Mouse (Mus musculus): ENCODE measurements around the gene G430095P16Rik. TPM values are rescaled to one million over a fixed set of nuclear protein-coding genes. Genes with fewer than 3 reads are reported as not detected.

The G430095P16Rik gene
- polyA plus RNA-seq, 1 experiment from 2014 or later: 0.89 TPM

GRCm38 (mm10) chr8:84707267-84707883 is 15.4 kb upstream of the G430095P16Rik start:
- peak overlapping the region; percentile 77 for H3K27ac ChIP-seq (ENCODE audit: low read depth, low read length)
- H3K4me3 ChIP-seq (ENCODE audit: low read length): peak overlapping the region; percentile 5
- 10% methylated on average over 21 of the region's 22 CpGs for WGBS
- peaks cover 17% of the 10 kb centered on the region for H3K27me3 ChIP-seq (replicated peaks; ENCODE audit: control insufficient read depth, insufficient read depth, low read length)
- no peak for ATAC-seq
- H3K9me3 ChIP-seq (ENCODE audit: control insufficient read depth, low read length): no peaks in the 10 kb centered on the region
- peak overlapping the region; percentile 46 for H3K9ac ChIP-seq (ENCODE audit: low read depth, low read length)
- H3K36me3 ChIP-seq (ENCODE audit: control insufficient read depth, insufficient read depth, low read length): no peaks in the 10 kb centered on the region
- H3K4me1 ChIP-seq (ENCODE audit: control insufficient read depth, insufficient read depth, low read depth, low read length): peaks cover 40% of the 10 kb centered on the region
- peak overlapping the region; percentile 39 for H3K4me2 ChIP-seq (ENCODE audit: low read length)

- ATAC-seq: no peak
- peak overlapping the region; percentile 77 for H3K27ac ChIP-seq (ENCODE audit: low read depth, low read length)
- peaks cover 10% of the 10 kb centered on the region; the same call in 1 of the 2 replicates for H3K27me3 ChIP-seq (replicated peaks; ENCODE audit: control insufficient read depth, insufficient read depth, low read length)
- peaks cover 41% of the 10 kb centered on the region for H3K4me1 ChIP-seq (ENCODE audit: control insufficient read depth, insufficient read depth, low read depth, low read length)
- no peaks in the 10 kb centered on the region for H3K9me3 ChIP-seq (ENCODE audit: control insufficient read depth, low read length)
- no peaks in the 10 kb centered on the region for H3K36me3 ChIP-seq (ENCODE audit: control insufficient read depth, insufficient read depth, low read length)
- H3K9ac ChIP-seq (ENCODE audit: low read depth, low read length): peak overlapping the region; percentile 17; the same call in 1 of the 2 replicates
- WGBS: 6% methylated on average over 15 of the region's 15 CpGs
- H3K4me2 ChIP-seq (ENCODE audit: low read length): peak overlapping the region; percentile 5; the same call in 1 of the 2 replicates
- H3K4me3 ChIP-seq (ENCODE audit: low read length): no peak overlapping the region
These were observed 14.7 kb upstream of the G430095P16Rik start for GRCm38 (mm10) chr8:84708071-84708541.

- no peak overlapping the region for H3K4me3 ChIP-seq (ENCODE audit: low read length)
- H3K36me3 ChIP-seq (ENCODE audit: control insufficient read depth, insufficient read depth, low read length): no peaks in the 10 kb centered on the region
- peak; percentile 79 for ATAC-seq
- H3K27me3 ChIP-seq (replicated peaks; ENCODE audit: control insufficient read depth, insufficient read depth, low read length): peaks cover 4% of the 10 kb centered on the region; the same call in 1 of the 2 replicates
- peak overlapping the region; percentile 77 for H3K27ac ChIP-seq (ENCODE audit: low read depth, low read length)
- H3K9ac ChIP-seq (ENCODE audit: low read depth, low read length): 0 out of 2 replicates have a peak overlapping the region, but pooled peaks have one; percentile 23
- no peaks in the 10 kb centered on the region for H3K9me3 ChIP-seq (ENCODE audit: control insufficient read depth, low read length)
- 0 out of 2 replicates have a peak overlapping the region, but pooled peaks have one; percentile 2 for H3K4me2 ChIP-seq (ENCODE audit: low read length)
- peaks cover 45% of the 10 kb centered on the region for H3K4me1 ChIP-seq (ENCODE audit: control insufficient read depth, insufficient read depth, low read depth, low read length)
- 6% methylated on average over 12 of the region's 12 CpGs for WGBS
These were observed 13.9 kb upstream of the G430095P16Rik start for GRCm38 (mm10) chr8:84708774-84709475.

- H3K4me1 ChIP-seq (ENCODE audit: control insufficient read depth, insufficient read depth, low read depth, low read length): peaks cover 49% of the 10 kb centered on the region
- peaks cover 4% of the 10 kb centered on the region; the same call in 1 of the 2 replicates for H3K27me3 ChIP-seq (replicated peaks; ENCODE audit: control insufficient read depth, insufficient read depth, low read length)
- peak overlapping the region; percentile 77 for H3K27ac ChIP-seq (ENCODE audit: low read depth, low read length)
- ATAC-seq: no peak
- H3K4me3 ChIP-seq (ENCODE audit: low read length): no peak overlapping the region
- no peaks in the 10 kb centered on the region for H3K9me3 ChIP-seq (ENCODE audit: control insufficient read depth, low read length)
- no peaks in the 10 kb centered on the region for H3K36me3 ChIP-seq (ENCODE audit: control insufficient read depth, insufficient read depth, low read length)
- H3K9ac ChIP-seq (ENCODE audit: low read depth, low read length): no peak overlapping the region
- 86% methylated on average over 1 of the region's 1 CpGs for WGBS
- no peak overlapping the region for H3K4me2 ChIP-seq (ENCODE audit: low read length)
These were observed 12.9 kb upstream of the G430095P16Rik start for GRCm38 (mm10) chr8:84709931-84710330.

- no peak overlapping the region for H3K4me2 ChIP-seq (ENCODE audit: low read length)
- H3K9me3 ChIP-seq (ENCODE audit: control insufficient read depth, low read length): no peaks in the 10 kb centered on the region
- H3K9ac ChIP-seq (ENCODE audit: low read depth, low read length): no peak overlapping the region
- H3K36me3 ChIP-seq (ENCODE audit: control insufficient read depth, insufficient read depth, low read length): no peaks in the 10 kb centered on the region
- WGBS: 42% methylated on average over 3 of the region's 3 CpGs
- peak overlapping the region; percentile 73 for H3K27ac ChIP-seq (ENCODE audit: low read depth, low read length)
- peaks cover 50% of the 10 kb centered on the region for H3K4me1 ChIP-seq (ENCODE audit: control insufficient read depth, insufficient read depth, low read depth, low read length)
- peaks cover 4% of the 10 kb centered on the region; the same call in 1 of the 2 replicates for H3K27me3 ChIP-seq (replicated peaks; ENCODE audit: control insufficient read depth, insufficient read depth, low read length)
- H3K4me3 ChIP-seq (ENCODE audit: low read length): no peak overlapping the region
- no peak for ATAC-seq
These were observed 11.5 kb upstream of the G430095P16Rik start for GRCm38 (mm10) chr8:84711312-84711711.

- Histone ChIP-seq H3K27me3 (replicated peaks; ENCODE audit: control insufficient read depth, insufficient read depth, low read length) (peaks cover 7% of the 10 kb centered on the region; the same call in 1 of the 2 replicates), H3K9me3 (ENCODE audit: control insufficient read depth, low read length) (no peaks in the 10 kb centered on the region), H3K4me3 (ENCODE audit: low read length) (no peak overlapping the region), H3K36me3 (ENCODE audit: control insufficient read depth, insufficient read depth, low read length) (no peaks in the 10 kb centered on the region), H3K4me1 (ENCODE audit: control insufficient read depth, insufficient read depth, low read depth, low read length) (peaks cover 46% of the 10 kb centered on the region), H3K4me2 (ENCODE audit: low read length) (no peak overlapping the region), H3K9ac (ENCODE audit: low read depth, low read length) (0 out of 2 replicates have a peak overlapping the region, but pooled peaks have one; percentile 40), H3K27ac (ENCODE audit: low read depth, low read length) (peak overlapping the region; percentile 73)
- peak; percentile 85 for ATAC-seq
- WGBS: 13% methylated on average over 11 of the region's 11 CpGs
These were observed 10.7 kb upstream of the G430095P16Rik start for GRCm38 (mm10) chr8:84711933-84712758.

GRCm38 (mm10) chr8:84712759-84713120 is 10.1 kb upstream of the G430095P16Rik start:
- Histone ChIP-seq H3K36me3 (ENCODE audit: control insufficient read depth, insufficient read depth, low read length) (no peaks in the 10 kb centered on the region), H3K4me1 (ENCODE audit: control insufficient read depth, insufficient read depth, low read depth, low read length) (peaks cover 43% of the 10 kb centered on the region), H3K27me3 (replicated peaks; ENCODE audit: control insufficient read depth, insufficient read depth, low read length) (peaks cover 3% of the 10 kb centered on the region; the same call in 1 of the 2 replicates), H3K27ac (ENCODE audit: low read depth, low read length) (peak overlapping the region; percentile 73), H3K4me3 (ENCODE audit: low read length) (no peak overlapping the region), H3K9me3 (ENCODE audit: control insufficient read depth, low read length) (no peaks in the 10 kb centered on the region), H3K4me2 (ENCODE audit: low read length) (no peak overlapping the region), H3K9ac (ENCODE audit: low read depth, low read length) (no peak overlapping the region)
- WGBS: 16% methylated on average over 3 of the region's 3 CpGs
- no peak; the same call in 1 of the 2 replicates for ATAC-seq

- no peaks in the 10 kb centered on the region for H3K36me3 ChIP-seq (ENCODE audit: control insufficient read depth, insufficient read depth, low read length)
- no peak overlapping the region for H3K4me2 ChIP-seq (ENCODE audit: low read length)
- no peak overlapping the region for H3K4me3 ChIP-seq (ENCODE audit: low read length)
- ATAC-seq: no peak
- WGBS: 45% methylated on average over 4 of the region's 4 CpGs
- peaks cover 3% of the 10 kb centered on the region for H3K27me3 ChIP-seq (replicated peaks; ENCODE audit: control insufficient read depth, insufficient read depth, low read length)
- H3K9me3 ChIP-seq (ENCODE audit: control insufficient read depth, low read length): no peaks in the 10 kb centered on the region
- peak overlapping the region; percentile 73 for H3K27ac ChIP-seq (ENCODE audit: low read depth, low read length)
- peaks cover 39% of the 10 kb centered on the region for H3K4me1 ChIP-seq (ENCODE audit: control insufficient read depth, insufficient read depth, low read depth, low read length)
- H3K9ac ChIP-seq (ENCODE audit: low read depth, low read length): no peak overlapping the region
These were observed 9.4 kb upstream of the G430095P16Rik start for GRCm38 (mm10) chr8:84713381-84713780.
